Mouse (Mus musculus) spleen, postnatal 10 days (tissue): ENCODE data around the gene Peli2.

Source experiments
- DNase-seq, 2 experiments: peaks; one replicate each; pipeline ENCODE4 v3.0.0; 2021 to 2022; ENCODE audit warnings: low spot score in 2 of 2

The Peli2 gene

DNA sequence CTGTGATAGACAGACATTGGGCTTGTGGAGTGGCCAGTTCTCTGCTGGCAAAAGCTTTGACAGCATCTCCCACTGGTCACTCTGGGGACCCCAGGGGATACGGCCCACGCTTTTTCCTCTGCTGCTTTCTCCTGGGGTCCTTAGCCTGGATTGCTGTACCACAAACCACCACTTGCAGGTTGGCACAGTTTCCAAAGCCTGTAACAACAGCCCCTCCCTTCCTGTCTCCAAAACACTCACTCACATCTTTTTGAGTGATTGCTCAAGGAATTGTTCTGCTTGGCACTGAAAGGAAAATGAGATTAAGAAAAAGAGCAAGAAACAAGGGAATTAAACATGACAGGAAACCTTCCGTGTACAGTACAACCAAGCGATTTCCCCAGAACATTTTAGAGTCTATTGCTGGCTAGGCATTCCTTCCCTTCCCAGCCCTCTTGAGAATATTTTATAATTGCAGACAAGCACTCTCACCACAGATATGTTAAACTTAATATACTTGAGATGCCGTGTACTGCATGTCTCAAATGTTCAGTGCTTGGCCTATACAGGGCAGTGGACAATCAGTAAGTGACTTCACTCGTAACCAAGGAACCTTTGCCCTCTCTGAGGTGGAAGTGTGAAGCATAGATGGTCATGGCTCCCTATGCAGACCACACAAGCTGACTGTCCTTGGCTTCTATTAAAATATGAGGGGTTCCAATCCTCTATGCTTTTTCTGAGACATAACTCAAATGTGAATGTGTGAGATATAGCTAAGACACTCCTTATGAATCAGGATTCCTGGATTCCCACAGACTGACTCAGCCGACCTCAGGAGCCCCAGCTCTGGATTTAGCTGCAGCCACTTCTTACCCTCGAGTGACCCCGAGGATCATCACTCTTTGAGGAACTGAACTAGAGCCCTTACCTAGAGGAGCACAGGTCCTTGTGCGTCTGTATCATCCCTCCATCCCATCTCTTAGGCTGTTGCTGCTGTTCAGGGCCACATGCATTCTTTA, 169.3 kb downstream of the Peli2 start:
- DNase-seq = no peak

DNA sequence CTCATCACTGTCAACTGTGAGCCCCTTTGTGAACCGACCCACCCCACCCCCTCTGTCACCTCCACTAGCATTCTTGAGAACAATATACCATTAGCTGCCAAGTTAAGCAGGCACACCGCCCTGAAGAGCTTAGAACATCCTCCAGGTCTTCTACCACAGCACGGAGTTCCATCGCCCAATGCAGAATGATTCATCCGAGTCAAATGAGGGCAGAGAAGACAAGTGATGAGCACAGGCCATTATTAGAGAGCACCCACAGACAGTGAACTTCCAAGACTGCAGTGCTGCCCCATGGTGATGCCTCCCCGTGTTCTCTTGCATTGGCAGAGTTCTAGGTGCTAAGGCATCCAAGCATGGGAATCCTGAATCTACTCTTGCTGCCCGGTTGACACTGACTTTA, 172.9 kb downstream of the Peli2 start:
- DNase-seq = no peak

DNA sequence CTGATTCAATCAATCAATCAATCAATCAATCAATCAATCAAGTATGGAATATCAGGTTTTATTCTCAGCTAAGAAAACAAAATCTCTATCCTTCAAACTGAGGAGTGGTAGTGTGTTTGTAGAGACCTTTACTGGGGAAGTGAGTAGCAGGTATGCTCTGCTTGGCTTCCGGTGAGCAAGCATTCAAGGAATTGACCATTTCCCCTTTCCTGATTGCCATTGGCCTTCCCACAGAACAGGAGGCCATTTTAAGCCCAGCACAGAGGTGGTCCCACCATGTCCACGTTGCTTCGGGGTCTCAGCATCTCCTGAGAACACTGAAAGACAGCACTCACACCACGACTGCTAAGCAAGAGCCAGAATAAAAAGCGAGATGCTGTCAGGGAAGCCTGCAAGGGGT, 174.8 kb downstream of the Peli2 start:
- no peak for DNase-seq

DNA sequence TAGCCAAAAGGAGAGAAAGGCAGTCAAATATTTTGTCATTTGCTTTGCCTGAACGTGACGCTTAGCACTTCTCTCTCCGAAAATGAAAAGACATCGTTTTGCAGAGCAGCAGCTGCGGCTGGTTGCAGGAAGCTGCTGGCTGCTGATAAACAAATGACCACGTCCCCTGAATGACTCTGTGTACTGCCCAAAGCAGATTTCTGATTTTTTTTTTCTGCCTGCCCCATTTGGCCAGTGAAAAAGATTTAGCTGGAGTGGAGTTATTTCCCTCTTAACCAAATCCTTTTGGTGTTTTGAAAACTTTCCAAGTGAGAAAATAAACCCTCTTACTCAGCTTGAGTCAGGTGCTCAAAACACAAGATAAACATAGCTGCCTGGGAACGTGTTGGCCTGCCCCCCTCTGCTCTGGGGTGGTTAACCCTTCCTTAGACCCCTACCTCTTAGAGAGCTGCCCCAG, 175.2 kb downstream of the Peli2 start:
- no peak for DNase-seq

DNA sequence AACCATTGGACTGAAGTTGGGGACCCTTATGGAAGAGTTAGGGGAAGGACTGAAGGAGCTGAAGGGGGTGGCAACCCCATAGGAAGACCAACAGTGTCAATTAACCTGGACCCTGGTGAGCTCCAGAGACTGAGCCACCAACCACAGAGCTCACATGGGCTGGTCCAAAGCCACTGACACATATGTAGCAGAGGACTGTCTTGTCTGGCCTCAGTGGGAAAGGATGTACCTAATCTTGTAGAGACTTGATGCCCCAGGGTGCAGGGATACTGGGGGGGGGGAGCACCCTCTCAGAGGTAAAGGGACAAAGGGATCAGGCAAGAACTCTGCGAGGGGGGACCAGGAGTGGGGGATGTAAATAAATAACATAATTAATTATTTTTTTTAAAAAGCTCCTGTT, 176.2 kb downstream of the Peli2 start:
- no peak for DNase-seq

DNA sequence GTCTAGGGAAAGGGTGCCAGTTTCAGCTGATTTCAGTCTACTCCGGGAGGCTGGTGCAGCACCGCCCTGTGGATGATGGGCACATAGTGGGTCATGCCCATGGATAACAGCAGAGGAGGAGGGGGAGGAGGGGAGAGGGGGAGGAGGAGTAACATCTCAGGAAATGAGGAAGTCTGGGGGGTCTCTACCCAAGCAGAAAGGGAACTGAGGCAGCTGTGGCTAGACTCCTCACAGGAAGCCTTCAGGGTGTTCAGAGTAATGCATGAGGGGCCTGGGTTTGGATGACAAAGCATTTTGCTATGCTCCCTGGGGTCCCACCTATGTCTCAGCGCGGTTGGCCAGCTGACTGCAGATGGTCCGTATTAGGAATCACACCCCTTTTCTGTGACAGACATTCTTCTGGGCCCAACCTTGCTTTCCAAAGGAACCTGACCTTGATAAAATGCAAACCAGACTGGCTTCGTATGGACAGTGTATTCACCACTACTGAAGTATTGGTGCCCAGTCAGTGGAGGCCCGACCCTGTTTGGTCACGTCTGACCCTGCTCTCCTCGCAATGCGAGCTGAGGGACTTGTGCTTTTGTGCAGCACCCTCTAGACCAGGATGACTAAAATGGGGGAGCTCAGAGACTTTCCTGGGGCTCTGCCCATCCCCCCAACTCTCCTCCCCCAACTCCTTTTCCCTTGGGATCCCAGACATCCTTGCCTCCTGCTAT, 182.0 kb downstream of the Peli2 start:
- DNase-seq = no peak

DNA sequence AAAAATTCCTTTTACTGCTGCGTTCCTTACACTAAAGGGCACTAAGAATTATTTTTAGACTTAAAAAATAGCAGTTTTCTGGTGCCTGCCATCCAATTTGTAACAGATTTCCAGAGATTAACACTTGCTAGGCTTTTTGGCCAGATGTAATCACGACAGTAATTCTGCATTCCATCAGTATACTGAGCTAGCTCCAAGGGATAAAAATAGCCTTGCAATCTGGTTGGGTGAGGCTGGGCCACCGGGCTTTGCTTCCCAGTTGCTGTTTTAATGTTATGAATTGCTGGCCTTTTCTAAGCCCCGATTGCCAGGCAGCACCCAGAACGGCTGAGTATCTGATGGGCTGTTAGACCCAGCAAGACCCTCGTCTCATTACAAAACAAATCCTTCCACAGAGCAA, 182.6 kb downstream of the Peli2 start:
- no peak for DNase-seq

DNA sequence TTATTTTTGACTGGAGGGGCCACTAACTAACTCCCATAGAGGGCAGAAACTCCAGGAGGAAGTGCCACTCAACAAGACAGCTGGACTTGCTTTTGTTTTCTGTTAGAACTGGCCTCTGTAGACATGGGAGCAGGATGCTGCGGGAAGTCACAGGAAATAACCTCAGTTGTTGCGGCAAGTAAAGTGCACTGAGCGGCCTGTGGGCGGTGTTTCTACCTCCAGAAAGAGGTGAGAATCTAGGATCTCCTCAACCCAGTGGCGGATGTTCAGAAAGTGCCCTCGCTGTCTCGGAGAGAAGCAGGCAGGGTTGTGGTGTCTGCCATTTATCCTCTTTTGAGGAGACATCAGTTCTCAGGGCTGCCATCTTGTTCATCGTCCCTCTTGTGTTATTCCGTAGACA, 183.2 kb downstream of the Peli2 start:
- peak in 1 of 2 experiments; percentile 18 for DNase-seq

DNA sequence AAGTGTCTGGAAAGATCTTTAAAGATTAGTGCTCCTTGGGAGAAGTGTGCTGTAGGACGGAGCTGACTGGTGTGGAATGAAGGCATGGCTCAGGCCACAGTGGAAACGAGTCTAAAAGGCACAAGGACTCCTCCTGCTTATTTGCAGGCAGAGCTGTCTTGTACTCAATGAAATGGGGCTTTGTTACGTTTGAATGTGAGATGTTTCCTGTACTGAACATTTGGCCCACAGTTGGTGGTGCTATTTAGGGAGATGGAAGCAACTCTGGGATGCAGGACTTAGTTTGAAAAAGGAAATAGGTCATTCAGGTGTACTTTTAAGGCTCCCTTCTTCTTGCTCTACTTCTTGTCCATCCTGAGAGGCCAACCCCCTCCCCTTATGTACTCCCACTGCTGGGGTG, 192.6 kb downstream of the Peli2 start:
- DNase-seq = no peak

DNA sequence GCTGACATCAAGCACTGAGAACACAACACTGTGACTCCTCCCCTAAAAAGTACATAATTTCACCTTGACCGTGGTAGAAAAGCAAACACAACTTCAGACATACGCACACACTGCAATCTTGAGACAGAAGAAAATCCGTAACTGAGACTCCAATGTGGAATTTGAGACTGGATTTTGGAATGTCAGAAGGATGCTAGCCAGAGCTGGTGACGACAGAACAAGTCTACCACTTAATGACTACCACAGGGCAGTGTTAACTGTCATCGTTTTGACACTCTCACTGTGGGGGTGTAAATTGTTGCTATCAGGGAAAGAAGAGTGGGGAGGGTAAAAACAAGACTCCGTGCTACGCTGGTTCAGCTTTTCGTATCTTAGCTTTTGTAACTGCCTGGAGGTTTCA, 195.8 kb downstream of the Peli2 start:
- no peak for DNase-seq

DNA sequence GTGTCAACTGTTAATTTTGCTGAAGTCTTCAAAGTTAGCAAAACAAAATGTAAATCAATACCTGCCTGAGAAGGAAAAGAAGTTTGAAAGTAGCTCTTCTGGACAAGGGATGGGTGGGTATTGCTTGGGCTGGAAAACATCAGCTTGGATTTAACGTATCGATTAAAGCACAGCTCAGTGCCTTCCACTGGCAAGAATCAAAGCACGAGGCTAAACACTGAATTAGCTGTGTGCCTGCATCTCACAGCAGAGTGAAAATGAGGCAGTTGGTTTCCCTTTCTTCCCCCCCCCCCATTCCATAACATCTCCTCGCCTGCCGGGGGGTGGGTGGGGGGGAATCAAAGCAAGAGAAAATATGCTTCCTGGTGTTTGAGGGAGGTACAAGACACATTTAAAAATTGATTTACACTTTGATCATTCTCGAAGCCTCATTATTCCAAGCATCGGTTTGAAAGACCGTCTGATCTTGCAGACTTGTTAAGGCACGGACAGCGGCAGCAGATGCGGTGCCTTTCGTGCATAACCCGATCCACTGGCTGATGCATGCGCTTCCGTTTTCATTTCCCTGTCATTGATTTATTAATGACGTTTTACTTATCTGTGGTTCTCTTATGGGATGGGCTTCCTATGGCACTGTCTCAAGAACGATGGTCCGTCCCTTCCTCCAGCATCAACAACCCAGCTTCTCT, 203.3 kb downstream of the Peli2 start:
- DNase-seq = no peak

DNA sequence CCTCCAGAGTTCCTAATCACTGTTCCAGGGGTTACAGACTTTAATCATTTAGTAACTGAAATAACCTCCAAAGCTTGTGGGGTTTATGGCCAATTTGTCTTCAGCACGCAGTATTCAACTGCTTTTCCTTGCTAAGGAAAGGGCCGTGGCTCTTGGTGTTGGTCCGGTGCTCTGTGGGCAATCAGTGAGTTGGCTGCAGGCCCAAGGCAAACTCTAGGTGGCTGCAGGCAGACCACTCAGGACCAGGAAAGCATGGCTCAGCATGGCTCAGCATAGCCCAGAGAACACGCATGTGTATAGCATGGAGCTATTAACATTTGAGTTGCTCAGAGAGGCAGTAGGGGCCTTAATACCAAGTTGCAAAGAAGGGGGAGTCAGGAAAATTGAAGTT, 203.8 kb downstream of the Peli2 start:
- no peak for DNase-seq

DNA sequence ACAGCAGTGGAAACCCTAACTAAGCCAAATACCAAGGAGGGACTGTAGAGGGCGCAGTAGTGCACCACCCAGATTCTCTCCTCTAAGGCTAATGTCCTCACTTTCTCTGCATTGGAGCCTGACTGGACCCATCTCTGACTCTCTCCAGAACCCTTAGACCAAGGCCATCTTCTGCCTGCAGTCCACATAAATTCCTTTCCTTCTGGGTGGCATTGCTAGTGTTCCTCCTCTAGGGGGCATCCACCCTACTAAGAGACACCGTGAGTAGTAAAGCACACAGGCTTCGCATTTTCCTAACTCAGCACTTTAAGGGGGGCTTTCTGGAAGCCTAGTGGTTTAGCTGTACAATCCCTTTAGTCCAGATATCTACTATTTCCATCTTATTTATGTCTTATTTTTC, 207.1 kb downstream of the Peli2 start:
- no peak for DNase-seq

DNA sequence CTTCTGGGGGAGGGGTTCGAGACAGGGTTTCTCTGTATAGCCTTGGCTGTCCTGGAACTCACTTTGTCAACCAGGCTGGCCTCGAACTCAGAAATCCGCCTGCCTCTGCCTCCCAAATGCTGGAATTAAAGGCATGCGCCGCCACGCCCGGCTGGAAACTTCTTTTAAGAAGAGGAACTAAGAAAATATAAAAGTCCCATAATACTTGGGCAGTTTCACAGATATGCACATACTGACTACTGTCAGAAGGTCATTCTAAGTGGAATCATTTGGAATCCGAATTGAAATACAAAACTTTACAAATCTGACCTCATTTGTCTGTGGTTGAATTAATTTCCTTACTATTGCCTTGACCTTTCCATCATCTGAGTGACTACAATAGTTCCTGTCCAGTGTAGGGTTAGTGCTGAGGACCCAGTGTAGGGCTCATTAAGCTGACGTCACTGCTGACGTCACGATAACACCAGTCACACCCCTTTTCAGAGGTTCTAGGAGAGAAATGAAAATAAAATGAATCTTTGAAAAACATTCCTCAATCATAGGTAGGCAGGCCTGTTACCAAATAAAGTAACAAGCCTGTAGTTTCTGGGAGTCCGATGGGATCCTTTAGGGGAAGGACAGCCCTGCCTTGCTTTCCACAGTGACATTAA, 209.2 kb downstream of the Peli2 start:
- no peak for DNase-seq
